Mouse (Mus musculus) fibroblast of lung, adult 2 months (primary cell): ENCODE results near the gene Gm20547.
"Not testable (repeated sequence)": the region's sequence is repeated elsewhere in the genome, so short reads cannot be mapped to it uniquely, and the experiment has no call there.

Source experiments
- DNase-seq: peaks from one replicate; pipeline ENCODE4 v3.0.0-alpha.2; 2011; ENCODE audit warnings: low read depth

The Gm20547 gene

DNA sequence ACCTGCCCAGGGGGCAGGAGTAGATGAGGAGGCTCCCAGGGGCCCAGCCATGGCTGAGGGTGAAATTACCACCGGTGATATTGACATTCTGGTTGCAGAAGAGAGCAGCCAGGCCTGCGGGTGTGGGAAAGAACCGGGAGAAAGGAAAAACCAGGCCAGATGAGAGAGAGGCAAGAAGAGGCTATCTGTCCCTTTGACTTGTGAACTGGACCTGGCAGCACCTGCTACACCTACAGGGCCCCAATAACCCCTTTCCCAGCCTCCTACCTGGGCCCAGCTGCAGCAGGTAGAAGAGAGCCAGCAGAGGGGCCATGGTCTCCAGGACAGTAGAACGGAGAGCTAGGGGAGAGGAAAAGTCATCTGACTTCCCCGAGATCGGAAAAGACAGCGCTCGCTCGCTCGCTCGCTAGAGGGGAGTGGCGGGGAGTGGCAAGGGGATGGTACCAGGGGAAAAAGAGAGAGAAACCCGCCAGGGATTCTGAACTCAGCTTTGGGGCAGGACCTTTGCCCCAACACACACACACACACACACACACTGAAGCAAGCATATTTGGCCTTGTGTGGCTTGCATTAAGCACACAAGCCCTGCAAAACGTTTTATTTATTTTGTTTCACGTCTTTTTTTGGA is at the start of gene Gm20547:
Gene Gm20547, minus strand, starts transcription at position 360 of the 628 bp plus-strand sequence.
- no peak for DNase-seq

DNA sequence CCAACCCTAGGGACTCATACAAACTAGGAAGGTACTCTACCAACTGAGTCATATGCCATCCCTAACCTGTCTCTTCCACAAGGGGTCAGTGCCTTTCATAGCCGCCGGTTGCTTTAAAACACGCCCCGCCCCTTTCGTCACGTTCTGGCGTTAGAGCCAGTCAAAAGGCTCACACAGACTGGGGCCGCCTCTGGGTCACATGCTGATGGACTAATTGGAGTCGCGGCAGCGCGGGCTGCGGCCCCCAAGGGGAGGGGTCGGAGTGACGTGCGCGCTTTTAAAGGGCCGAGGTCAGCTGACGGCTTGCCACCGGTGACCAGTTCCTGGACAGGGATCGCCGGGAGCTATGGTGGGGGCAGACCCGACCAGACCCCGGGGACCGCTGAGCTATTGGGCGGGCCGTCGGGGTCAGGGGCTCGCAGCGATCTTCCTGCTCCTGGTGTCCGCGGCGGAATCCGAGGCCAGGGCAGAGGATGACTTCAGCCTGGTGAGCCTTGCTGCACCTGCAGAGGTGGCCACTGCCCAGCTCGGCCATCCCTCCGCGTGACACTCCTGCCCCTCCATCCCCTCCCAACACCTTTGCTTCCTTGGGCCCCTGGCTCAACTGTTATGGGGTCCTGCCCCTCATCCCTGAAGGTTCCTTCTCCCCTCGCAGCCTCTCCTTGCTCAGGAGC is 49.4 kb upstream of the Gm20547 start, which contains the start of gene Neu1:
Gene Neu1, plus strand, starts transcription at position 193 of the 674 bp plus-strand sequence.
- DNase-seq, result peak; percentile 97

DNA sequence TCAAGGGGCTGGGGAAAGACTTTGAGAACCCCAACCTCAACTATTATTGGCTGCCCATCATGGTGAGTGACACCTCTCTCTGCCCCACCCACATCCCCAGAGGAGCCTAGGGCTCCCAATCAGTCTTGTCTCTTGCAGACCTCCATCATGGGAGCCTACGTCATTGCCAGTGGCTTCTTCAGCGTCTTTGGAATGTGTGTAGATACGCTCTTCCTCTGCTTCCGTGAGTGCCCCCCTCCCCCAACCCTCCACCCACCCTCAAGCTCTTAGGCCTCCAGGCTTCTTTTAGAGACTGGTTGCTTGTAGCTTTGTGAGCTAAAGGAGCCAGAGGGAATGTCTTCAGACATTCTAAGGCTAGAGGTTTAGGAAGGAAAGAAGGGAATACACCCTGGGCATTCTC is 47.0 kb upstream of the Gm20547 start:
- DNase-seq, result no peak

DNA sequence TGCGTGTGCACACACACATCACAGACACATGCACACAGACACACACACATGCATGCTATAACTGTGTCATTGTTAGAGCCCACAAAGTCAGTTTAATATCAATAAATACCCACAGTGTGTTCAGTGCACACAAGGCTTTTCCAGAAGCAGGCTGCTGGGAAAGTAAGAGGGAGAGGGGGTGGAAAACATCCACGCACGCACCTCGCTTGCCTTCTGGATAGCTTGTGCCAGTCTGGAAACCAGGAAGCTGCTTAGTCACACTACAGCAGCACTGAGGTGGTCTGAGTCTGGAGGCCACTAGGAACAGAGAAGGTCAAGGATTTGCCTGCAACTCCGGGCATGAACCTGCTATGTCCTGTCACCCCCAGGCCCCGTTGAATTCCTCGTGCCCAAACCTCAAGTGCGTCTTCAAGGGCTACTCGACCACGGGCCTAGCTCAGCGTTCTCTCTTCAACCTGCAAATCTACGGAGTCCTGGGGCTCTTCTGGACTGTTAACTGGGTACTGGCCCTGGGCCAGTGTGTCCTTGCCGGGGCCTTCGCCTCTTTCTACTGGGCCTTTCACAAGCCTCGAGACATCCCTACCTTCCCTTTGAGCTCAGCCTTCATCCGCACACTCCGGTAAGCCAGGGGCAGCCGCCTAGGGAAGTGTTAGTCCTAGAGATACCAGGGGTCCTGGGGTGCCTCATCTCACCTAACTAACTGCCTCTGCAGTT is 45.6 kb upstream of the Gm20547 start:
- no peak for DNase-seq

GRCm38 (mm10) chr17:34924258-34924657 is 42.4 kb upstream of the Gm20547 start:
- DNase-seq, result no peak

- no peak for DNase-seq
Measured at GRCm38 (mm10) chr17:34922939-34923338, 41.1 kb upstream of the Gm20547 start.

GRCm38 (mm10) chr17:34917188-34917587 is 35.3 kb upstream of the Gm20547 start:
- no peak for DNase-seq

- DNase-seq, result no peak
Measured at GRCm38 (mm10) chr17:34916316-34916715, 34.5 kb upstream of the Gm20547 start.

DNA sequence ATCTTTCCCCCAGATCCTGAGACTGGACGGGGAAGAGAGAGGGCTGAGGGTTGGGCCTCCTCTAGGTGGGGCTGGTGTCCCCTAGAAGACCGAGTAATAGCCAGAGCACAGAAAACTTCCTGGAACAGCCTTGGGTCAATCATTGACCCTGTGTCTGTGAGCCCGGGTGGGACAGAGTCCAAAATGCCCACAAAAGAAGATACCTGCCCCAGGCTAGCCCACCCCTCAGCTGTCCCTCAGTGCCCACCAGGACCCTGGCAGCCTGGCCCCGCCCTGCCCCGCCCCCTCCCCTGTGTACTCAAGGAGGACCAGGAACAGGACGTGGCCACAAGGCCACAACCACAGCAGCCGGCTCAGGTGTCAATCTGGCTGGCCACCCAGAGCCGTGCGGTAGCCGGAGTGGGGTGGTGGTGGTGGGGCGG is 33.6 kb upstream of the Gm20547 start:
- DNase-seq, result no peak

GRCm38 (mm10) chr17:34913930-34914665 is 32.3 kb upstream of the Gm20547 start, which contains the start of gene Slc44a4:
Gene Slc44a4, plus strand, starts transcription at chr17:34914466.
- no peak for DNase-seq

DNA sequence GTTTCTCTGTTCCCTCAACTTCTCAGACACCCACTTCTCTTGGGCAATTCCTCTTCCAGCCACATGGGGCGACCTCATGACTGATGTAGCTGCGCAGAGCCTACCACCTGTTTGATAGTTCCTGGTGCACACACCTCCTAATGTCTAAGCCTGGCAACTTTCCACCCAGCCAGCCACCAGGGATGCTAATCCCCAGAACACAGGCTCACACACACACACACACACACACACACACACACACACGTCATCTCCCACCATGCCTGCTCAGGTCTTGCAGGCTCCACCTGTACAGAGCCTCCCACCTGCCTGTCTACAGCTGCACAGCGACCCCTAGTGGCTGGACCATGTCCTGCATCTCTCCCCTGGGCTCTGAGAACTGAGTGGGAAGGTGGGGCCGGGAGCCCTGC is 30.1 kb upstream of the Gm20547 start:
- no peak for DNase-seq

DNA sequence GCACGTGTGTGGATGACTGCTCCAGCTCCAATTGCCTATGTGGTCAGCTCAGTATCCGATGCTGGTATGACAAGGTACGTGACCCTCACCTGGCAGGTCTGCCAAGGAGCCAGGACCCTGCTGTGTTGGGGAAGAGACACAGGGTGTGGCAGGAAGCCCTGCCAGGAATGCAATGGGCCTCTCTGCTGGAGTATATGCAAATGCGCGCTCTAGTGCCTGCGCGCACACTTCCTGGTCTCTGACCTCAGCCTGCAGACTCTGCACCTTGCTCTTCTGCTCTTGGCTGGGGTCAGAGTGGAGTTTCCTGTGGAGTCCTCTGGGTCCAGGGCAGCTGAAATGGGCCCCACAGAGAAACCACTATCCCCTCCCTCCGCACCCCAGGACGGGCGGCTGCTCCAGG is 29.1 kb upstream of the Gm20547 start:
- DNase-seq, result no peak

DNA sequence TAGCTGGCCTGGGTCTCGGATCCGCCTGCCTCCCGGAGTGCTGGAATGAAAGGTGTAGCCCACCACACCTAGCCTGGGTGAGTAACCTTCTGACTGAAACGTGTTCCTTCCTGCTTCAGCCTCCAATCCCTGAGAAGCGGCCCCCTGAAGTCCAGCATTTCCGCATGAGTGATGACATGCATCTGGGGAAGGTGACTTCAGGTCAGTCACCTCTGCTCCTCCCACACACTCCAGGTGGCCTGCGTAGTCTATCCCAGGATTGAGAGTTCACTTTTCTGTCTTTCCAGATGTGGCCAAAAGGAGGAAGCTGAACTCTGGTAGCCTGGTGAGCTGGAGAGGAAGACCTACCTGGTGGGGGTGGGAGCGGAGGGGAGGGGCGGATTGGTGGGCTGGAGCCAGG is 21.1 kb upstream of the Gm20547 start:
- no peak for DNase-seq

DNA sequence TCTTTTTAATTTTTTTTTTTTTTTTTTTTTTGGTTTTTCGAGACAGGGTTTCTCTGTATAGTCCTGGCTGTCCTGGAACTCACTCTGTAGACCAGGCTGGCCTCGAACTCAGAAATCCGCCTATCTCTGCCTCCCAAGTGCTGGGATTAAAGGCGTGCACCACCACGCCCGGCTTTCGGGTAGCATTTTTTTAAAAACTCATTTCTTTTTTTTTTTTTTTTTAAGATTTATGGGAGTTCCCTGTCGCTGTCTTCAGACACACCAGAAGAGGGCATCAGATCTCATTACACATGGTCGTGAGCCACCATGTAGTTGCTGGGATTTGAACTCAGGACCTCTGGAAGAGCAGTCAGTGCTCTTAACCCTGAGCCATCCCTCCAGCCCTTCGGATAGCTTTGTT is 20.1 kb upstream of the Gm20547 start:
- DNase-seq, result not testable (repeated sequence)

- DNase-seq, result not testable (repeated sequence)
Measured at GRCm38 (mm10) chr17:34900826-34901225, 19.0 kb upstream of the Gm20547 start.

GRCm38 (mm10) chr17:34899890-34900243 is 18.0 kb upstream of the Gm20547 start:
- DNase-seq, result no peak

GRCm38 (mm10) chr17:34899053-34899889 is 17.4 kb upstream of the Gm20547 start:
- DNase-seq, result no peak

- DNase-seq, result no peak
Measured at GRCm38 (mm10) chr17:34898706-34899052, 16.8 kb upstream of the Gm20547 start.

DNA sequence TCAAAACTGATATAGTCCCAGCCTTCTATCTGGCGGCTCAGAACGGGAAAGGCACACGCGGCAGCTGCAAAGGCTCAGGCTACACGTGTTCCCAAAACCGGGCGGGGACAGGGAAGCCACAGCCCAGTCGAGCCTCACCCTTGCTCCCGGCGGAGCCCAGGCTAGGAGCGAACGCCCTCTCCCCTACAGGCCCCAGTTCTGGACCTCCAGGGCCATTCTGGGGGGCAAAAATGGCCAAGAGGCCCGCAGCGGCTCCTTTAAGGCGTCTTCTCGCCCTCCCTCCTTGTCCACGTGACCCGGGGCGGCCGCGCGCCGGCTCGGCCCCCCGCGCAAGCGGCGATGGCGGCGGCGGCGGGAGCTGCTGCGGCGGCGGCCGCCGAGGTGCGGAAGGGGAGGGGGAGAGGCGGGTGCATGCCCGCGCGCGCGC is 16.3 kb upstream of the Gm20547 start, which contains the start of the genes C2 and Ehmt2:
Gene C2, minus strand, starts transcription at position 106 of the 427 bp plus-strand sequence.
Gene Ehmt2, plus strand, starts transcription at position 310 of the 427 bp plus-strand sequence.
- no peak for DNase-seq

DNA sequence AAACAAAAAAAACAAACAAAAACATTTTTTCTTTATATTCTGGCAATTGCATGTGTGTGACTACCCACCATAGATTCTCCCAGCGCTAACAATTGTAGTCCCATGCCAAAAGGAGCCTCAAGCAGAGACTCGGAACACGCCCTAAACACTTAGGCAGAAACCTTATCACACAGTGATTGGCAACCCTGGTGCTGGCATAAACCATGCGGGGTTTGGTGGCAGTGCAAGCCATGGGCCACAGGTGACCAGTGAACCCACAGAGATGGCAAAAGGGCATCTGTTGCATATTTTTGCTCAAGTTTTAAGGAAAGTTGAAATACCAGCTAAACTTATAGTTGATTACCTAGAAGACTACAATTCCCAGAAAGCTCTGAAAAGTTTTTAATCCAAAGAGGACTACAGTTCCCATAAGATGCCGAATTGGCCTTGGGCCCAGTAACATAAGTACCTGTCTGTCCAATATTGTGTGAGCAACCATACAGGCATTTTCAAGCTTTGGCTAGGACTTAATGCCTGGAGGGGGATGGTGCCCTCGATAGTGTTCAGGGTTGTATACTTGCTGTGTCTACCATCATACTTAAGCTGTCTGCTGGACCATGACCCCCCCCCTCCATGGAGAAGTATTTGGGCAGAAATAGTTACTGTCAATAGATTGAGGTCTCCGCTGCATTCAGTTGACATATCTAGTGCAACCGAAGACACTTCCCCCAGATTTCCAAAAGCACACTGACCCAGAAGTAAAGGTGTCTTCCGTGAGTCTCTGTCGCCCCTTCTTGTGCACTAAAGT is 15.7 kb upstream of the Gm20547 start:
- no peak for DNase-seq
